Mouse (Mus musculus) right cerebral cortex, postnatal 4 days (tissue): Measurements from ENCODE around the gene Anapc11.
"Not testable (repeated sequence)": the region's sequence is repeated elsewhere in the genome, so short reads cannot be mapped to it uniquely, and the experiment has no call there.

Experiments used
- DNase-seq: peaks from one replicate; pipeline ENCODE4 v3.0.0-alpha.2; 2022

Gene Anapc11

GRCm38 (mm10) chr11:120575940-120576339 lies 22.3 kb upstream of the Anapc11 start:
- no peak for DNase-seq

- DNase-seq = no peak
These were observed 21.7 kb upstream of the Anapc11 start for GRCm38 (mm10) chr11:120576365-120576981.

- peak; percentile 42 for DNase-seq
These were observed 20.8 kb upstream of the Anapc11 start for GRCm38 (mm10) chr11:120577211-120578023.

- no peak for DNase-seq
These were observed 20.1 kb upstream of the Anapc11 start for GRCm38 (mm10) chr11:120578024-120578693.

- DNase-seq = no peak
These were observed 19.5 kb upstream of the Anapc11 start for GRCm38 (mm10) chr11:120578694-120579243.

- DNase-seq = peak; percentile 83
These were observed 18.7 kb upstream of the Anapc11 start for GRCm38 (mm10) chr11:120579316-120580107.

- DNase-seq = no peak
These were observed 18.0 kb upstream of the Anapc11 start for GRCm38 (mm10) chr11:120580190-120580589.

- peak; percentile 42 for DNase-seq
These were observed 17.3 kb upstream of the Anapc11 start for GRCm38 (mm10) chr11:120580871-120581331.

GRCm38 (mm10) chr11:120581490-120582267 lies 16.5 kb upstream of the Anapc11 start, which contains the start of gene Arhgdia:
Gene Arhgdia (minus strand): TSS chr11:120581624.
- peak; percentile 90 for DNase-seq

GRCm38 (mm10) chr11:120582268-120582981 lies 15.8 kb upstream of the Anapc11 start:
- no peak for DNase-seq

- DNase-seq = not testable (repeated sequence)
These were observed 15.3 kb upstream of the Anapc11 start for GRCm38 (mm10) chr11:120582982-120583293.

GRCm38 (mm10) chr11:120583937-120584336 lies 14.3 kb upstream of the Anapc11 start:
- no peak for DNase-seq

- DNase-seq = no peak
These were observed 9.7 kb upstream of the Anapc11 start for GRCm38 (mm10) chr11:120588531-120588930.

GRCm38 (mm10) chr11:120597240-120598235 lies 683 bp upstream of the Anapc11 start:
- no peak for DNase-seq

- DNase-seq = no peak
These were observed 849 bp downstream of the Anapc11 start for GRCm38 (mm10) chr11:120598990-120599549.

GRCm38 (mm10) chr11:120600716-120601115 lies 2.5 kb downstream of the Anapc11 start:
- DNase-seq = no peak

GRCm38 (mm10) chr11:120603545-120603944 lies 5.3 kb downstream of the Anapc11 start:
- no peak for DNase-seq

GRCm38 (mm10) chr11:120605667-120606066 lies 7.4 kb downstream of the Anapc11 start:
- DNase-seq = no peak

- DNase-seq = no peak
These were observed 8.5 kb downstream of the Anapc11 start for GRCm38 (mm10) chr11:120606764-120607163.
